11 mouse cellular contexts compared by ENCODE assay signal in genomic region chr17:89297277-89298002, GRCm38 (mm10).
A peak's percentile ranks its signal among the peaks of the same experiment; 100 is the strongest.
DNase-seq lines count a peak whose midpoint lies in the region; ATAC-seq and TF ChIP-seq lines count a peak whose summit lies in the region.
"Had no signal": no experiment of that assay in that cellular context is flagged by ENCODE, and none has a peak within 500 bp of the region (broad histone marks: within the 10 kb centered on the region; RNA-seq: fewer than 3 reads in every experiment).

No protein-coding gene starts in this region.

- H3K9ac ChIP-seq in forebrain, postnatal 0 days: no peak overlapping the region
- no peak overlapping the region for H3K9ac ChIP-seq in midbrain, embryonic 12.5 days (replicated peaks)

- ATAC-seq in forebrain, postnatal 0 days: peak; percentile 58
- peak; percentile 79 for ATAC-seq in midbrain, embryonic 12.5 days (ENCODE audit: low FRiP score, low read depth)

- peak; percentile 14 for DNase-seq in layer of hippocampus, adult 11-12 months (ENCODE audit: low spot score)
- no peak for DNase-seq in layer of hippocampus, adult 9-10 months (ENCODE audit: low spot score)
- DNase-seq in brain, embryonic 14.5 days (ENCODE audit: low read depth): peak; percentile 89
- DNase-seq in forebrain, postnatal 0 days: peak; percentile 62
- DNase-seq in spleen, postnatal 10 days (ENCODE audit: low spot score in 2 of 2): no peak
- DNase-seq in testis, postnatal 10 days (ENCODE audit: low spot score): no peak
- DNase-seq: adrenal gland, postnatal 36 days; heart, postnatal 10 days; lung, adult 2 months had no signal

- H3K4me2 ChIP-seq in forebrain, postnatal 0 days (ENCODE audit: low read depth): no peak overlapping the region
- H3K4me2 ChIP-seq in midbrain, embryonic 12.5 days (replicated peaks): no peak overlapping the region

- H3K9me3 ChIP-seq in forebrain, postnatal 0 days (ENCODE audit: low read length): no peaks in the 10 kb centered on the region
- no peaks in the 10 kb centered on the region for H3K9me3 ChIP-seq in midbrain, embryonic 12.5 days
- H3K9me3 ChIP-seq: G1E had no signal

- H3K27ac ChIP-seq in forebrain, postnatal 0 days (ENCODE audit: low read depth, low read length): no peak overlapping the region
- no peak overlapping the region for H3K27ac ChIP-seq in midbrain, embryonic 12.5 days (replicated peaks)

- no peak for TF ChIP-seq POLR2A in brain, embryonic 14.5 days (IDR thresholded peaks at IDR 0.05; ENCODE audit: borderline replicate concordance, extremely low read depth, insufficient read depth, insufficient read length, poor library complexity, severe bottlenecking)

- H3K4me1 ChIP-seq in forebrain, postnatal 0 days (ENCODE audit: insufficient read depth): no peaks in the 10 kb centered on the region
- peaks cover 3% of the 10 kb centered on the region; the same call in 1 of the 2 replicates for H3K4me1 ChIP-seq in midbrain, embryonic 12.5 days

- H3K4me3 ChIP-seq in forebrain, postnatal 0 days (ENCODE audit: low read depth, low read length): no peak overlapping the region
- H3K4me3 ChIP-seq in midbrain, embryonic 12.5 days: no peak overlapping the region

- WGBS in forebrain, postnatal 0 days: 3% methylated on average over 4 of the region's 4 CpGs
- WGBS in midbrain, embryonic 12.5 days: 18% methylated on average over 4 of the region's 4 CpGs

- H3K27me3 ChIP-seq in forebrain, postnatal 0 days (ENCODE audit: insufficient read depth, low read length): no peaks in the 10 kb centered on the region
- H3K27me3 ChIP-seq in midbrain, embryonic 12.5 days: no peaks in the 10 kb centered on the region

- no peaks in the 10 kb centered on the region for H3K36me3 ChIP-seq in forebrain, postnatal 0 days (ENCODE audit: insufficient read depth)
- no peaks in the 10 kb centered on the region for H3K36me3 ChIP-seq in midbrain, embryonic 12.5 days
- H3K36me3 ChIP-seq: G1E had no signal

- TF ChIP-seq CTCF in brain, embryonic 14.5 days (IDR thresholded peaks at IDR 0.05; ENCODE audit: borderline replicate concordance, extremely low read depth, insufficient read depth, insufficient read length): no peak
- TF ChIP-seq CTCF in forebrain, postnatal 0 days (IDR thresholded peaks at IDR 0.05; ENCODE audit: low read depth): peak; percentile 44

Comparison
In these comparisons a context has a peak if more than half of its experiments do, and no peak if none do; other contexts are left out.
1. DNase-seq: peak in layer of hippocampus, adult 11-12 months (single experiment), brain, embryonic 14.5 days (single experiment) and forebrain, postnatal 0 days (single experiment); none in layer of hippocampus, adult 9-10 months (single experiment), spleen, postnatal 10 days (0 of 2) and testis, postnatal 10 days (single experiment).